Mouse (Mus musculus): ENCODE measurements around the gene Lrit2.

Gene Lrit2

GRCm38 (mm10) chr14:37067629-37068028 is at the start of gene Lrit2:
TSS of gene Lrit2 (plus strand) at chr14:37067929.
- DNase-seq (ENCODE audit: extremely low spot score, low spot score): no peak

GRCm38 (mm10) chr14:37027248-37027933 is 40.3 kb upstream of the Lrit2 start:
- no peak for DNase-seq (ENCODE audit: extremely low spot score, low spot score)

- no peak for DNase-seq (ENCODE audit: extremely low spot score, low spot score)
These were observed 39.8 kb upstream of the Lrit2 start for GRCm38 (mm10) chr14:37027951-37028350.

GRCm38 (mm10) chr14:37028555-37028954 is 39.2 kb upstream of the Lrit2 start:
- DNase-seq (ENCODE audit: extremely low spot score, low spot score): no peak

GRCm38 (mm10) chr14:37032481-37033104 is 35.1 kb upstream of the Lrit2 start:
- no peak for DNase-seq (ENCODE audit: extremely low spot score, low spot score)

GRCm38 (mm10) chr14:37033241-37033640 is 34.5 kb upstream of the Lrit2 start:
- peak; percentile 70 for DNase-seq (ENCODE audit: extremely low spot score, low spot score)

GRCm38 (mm10) chr14:37034432-37034831 is 33.3 kb upstream of the Lrit2 start:
- no peak for DNase-seq (ENCODE audit: extremely low spot score, low spot score)

GRCm38 (mm10) chr14:37048914-37049410 is 18.8 kb upstream of the Lrit2 start, which contains the start of gene Rgr:
TSS of gene Rgr (minus strand) at chr14:37048964.
- no peak for DNase-seq (ENCODE audit: extremely low spot score, low spot score)

- DNase-seq (ENCODE audit: extremely low spot score, low spot score): no peak
These were observed 2.9 kb upstream of the Lrit2 start for GRCm38 (mm10) chr14:37064849-37065248.

- DNase-seq (ENCODE audit: extremely low spot score, low spot score): no peak
These were observed 1.1 kb upstream of the Lrit2 start for GRCm38 (mm10) chr14:37066636-37067035.

GRCm38 (mm10) chr14:37068516-37068915 is 787 bp downstream of the Lrit2 start:
- peak; percentile 60 for DNase-seq (ENCODE audit: extremely low spot score, low spot score)

- DNase-seq (ENCODE audit: extremely low spot score, low spot score): no peak
These were observed 13.0 kb downstream of the Lrit2 start for GRCm38 (mm10) chr14:37080724-37081123.

- DNase-seq (ENCODE audit: extremely low spot score, low spot score): no peak
These were observed 16.0 kb downstream of the Lrit2 start for GRCm38 (mm10) chr14:37083755-37084154.

GRCm38 (mm10) chr14:37094436-37094835 is 26.7 kb downstream of the Lrit2 start:
- DNase-seq (ENCODE audit: extremely low spot score, low spot score): no peak

GRCm38 (mm10) chr14:37095556-37095955 is 27.8 kb downstream of the Lrit2 start:
- DNase-seq (ENCODE audit: extremely low spot score, low spot score): no peak

- DNase-seq (ENCODE audit: extremely low spot score, low spot score): peak; percentile 48
These were observed 30.3 kb downstream of the Lrit2 start, which contains the start of gene Cdhr1 for GRCm38 (mm10) chr14:37097956-37098530. TSS of gene Cdhr1 (minus strand) at chr14:37098347.

- DNase-seq (ENCODE audit: extremely low spot score, low spot score): no peak
These were observed 33.8 kb downstream of the Lrit2 start for GRCm38 (mm10) chr14:37101531-37101930.

GRCm38 (mm10) chr14:37102484-37102883 is 34.8 kb downstream of the Lrit2 start:
- no peak for DNase-seq (ENCODE audit: extremely low spot score, low spot score)

- no peak for DNase-seq (ENCODE audit: extremely low spot score, low spot score)
These were observed 37.0 kb downstream of the Lrit2 start for GRCm38 (mm10) chr14:37104747-37105146.

GRCm38 (mm10) chr14:37105846-37106245 is 38.1 kb downstream of the Lrit2 start:
- no peak for DNase-seq (ENCODE audit: extremely low spot score, low spot score)

- no peak for DNase-seq (ENCODE audit: extremely low spot score, low spot score)
These were observed 41.7 kb downstream of the Lrit2 start for GRCm38 (mm10) chr14:37109460-37109859.

- DNase-seq (ENCODE audit: extremely low spot score, low spot score): no peak
These were observed 42.2 kb downstream of the Lrit2 start for GRCm38 (mm10) chr14:37109975-37110374.
